Mouse (Mus musculus): ENCODE data around the gene Zscan21.

DNA sequence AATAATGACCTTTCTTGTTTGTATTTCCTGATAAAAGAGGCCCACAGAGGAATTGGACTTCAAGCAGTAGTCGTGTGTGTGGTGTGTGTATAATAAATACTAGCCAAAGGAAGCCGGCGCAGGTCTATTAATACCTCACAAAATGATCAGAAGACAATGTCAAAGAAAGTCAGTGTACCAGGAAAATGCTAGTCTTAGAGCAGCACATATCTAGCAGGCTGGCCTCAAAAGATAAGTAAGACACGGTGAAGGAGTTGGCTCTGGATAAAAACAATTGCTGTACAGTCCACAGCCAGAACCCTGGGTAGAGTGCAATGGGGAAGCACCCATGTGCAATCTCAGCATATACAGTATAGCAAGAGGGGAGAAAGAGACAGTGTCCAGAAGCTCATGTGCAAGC is 20.6 kb downstream of the Zscan21 start:
- TF ChIP-seq CTCF (IDR thresholded peaks at IDR 0.05; ENCODE audit: low read depth, low read length) (no peak), POLR2A (IDR thresholded peaks at IDR 0.05; ENCODE audit: borderline replicate concordance, low read depth, low read length) (no peak)

Measured in bone marrow macrophage, adult 2 months (primary cell).